8 mouse cellular contexts compared by ENCODE assay signal in the genomic region with DNA sequence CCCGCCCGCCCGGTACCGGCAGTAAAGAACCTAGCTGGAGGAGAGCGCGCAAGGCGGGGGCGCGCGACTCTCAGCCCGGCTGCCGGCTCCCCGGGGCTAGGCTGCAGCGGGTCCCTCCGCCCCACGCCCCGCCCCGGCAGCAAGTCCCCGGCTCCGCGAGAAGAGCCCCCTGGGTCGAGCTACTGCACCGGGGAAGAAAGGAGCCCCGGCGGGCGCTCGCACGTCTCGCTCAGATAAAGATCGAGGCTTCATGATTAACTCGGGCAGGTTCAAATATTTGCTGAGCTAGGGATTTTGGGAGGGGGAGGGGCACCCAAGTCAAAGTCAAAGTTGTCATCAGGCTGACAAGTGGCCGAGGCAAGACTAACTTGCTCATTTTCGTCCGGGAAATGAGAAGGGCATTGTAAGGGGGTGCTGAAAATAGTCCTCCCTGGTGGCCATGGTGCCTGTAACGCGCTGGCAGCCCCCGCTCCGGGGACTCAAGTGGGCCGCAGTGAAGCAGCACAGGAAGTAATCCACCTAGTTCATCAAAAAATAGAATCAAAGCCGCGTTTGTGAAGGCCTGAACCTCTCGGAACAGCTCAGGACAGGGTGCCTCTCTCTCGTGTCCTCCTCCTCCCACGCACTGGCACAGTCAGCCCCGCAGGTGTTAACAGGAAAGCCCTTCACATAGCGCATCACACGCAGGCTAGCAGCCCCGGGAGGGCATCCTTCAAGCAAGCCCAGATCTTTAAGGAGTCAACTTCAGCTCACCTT.
A peak's percentile ranks its signal among the peaks of the same experiment; 100 is the strongest.
DNase-seq lines count a peak whose midpoint lies in the region; ATAC-seq and TF ChIP-seq lines count a peak whose summit lies in the region.

No protein-coding gene starts in this region.

- peaks cover 74% of the 10 kb centered on the region for H3K4me1 ChIP-seq in embryonic facial prominence, embryonic 10.5 days
- H3K4me1 ChIP-seq in heart, embryonic 16.5 days (ENCODE audit: control insufficient read depth, insufficient read depth, low read length) = peaks cover 44% of the 10 kb centered on the region
- H3K4me1 ChIP-seq in liver, postnatal 0 days (ENCODE audit: insufficient read depth) = peaks cover 46% of the 10 kb centered on the region
- peaks cover 53% of the 10 kb centered on the region for H3K4me1 ChIP-seq in neural tube, embryonic 15.5 days

- WGBS in embryonic facial prominence, embryonic 10.5 days = under 1% methylated on average over 48 of the region's 48 CpGs
- WGBS in heart, embryonic 16.5 days = 3% methylated on average over 48 of the region's 48 CpGs
- 2% methylated on average over 48 of the region's 48 CpGs for WGBS in liver, postnatal 0 days (ENCODE audit: insufficient replicate concordance)
- 1% methylated on average over 45 of the region's 48 CpGs for WGBS in neural tube, embryonic 15.5 days

- DNase-seq in lung, adult 18-20 months = peak; percentile 40
- DNase-seq in lung, postnatal 25 days (ENCODE audit: low spot score) = no peak
- DNase-seq in embryonic facial prominence, embryonic 10.5 days (ENCODE audit: low spot score) = peak; percentile 77
- peak; percentile 87 to 88 for DNase-seq in kidney, postnatal 25 days
- DNase-seq in liver, postnatal 0 days = peak; percentile 74
- DNase-seq in testis, postnatal 10 days (ENCODE audit: low spot score) = peak; percentile 74

- peaks cover 6% of the 10 kb centered on the region; the same call in 1 of the 2 replicates for H3K27me3 ChIP-seq in embryonic facial prominence, embryonic 10.5 days (replicated peaks; ENCODE audit: low read depth, poor library complexity, severe bottlenecking)
- no peaks in the 10 kb centered on the region for H3K27me3 ChIP-seq in heart, embryonic 16.5 days (ENCODE audit: control insufficient read depth, insufficient read depth, low read length)
- no peaks in the 10 kb centered on the region for H3K27me3 ChIP-seq in liver, postnatal 0 days (ENCODE audit: insufficient read depth, low read length)
- no peaks in the 10 kb centered on the region for H3K27me3 ChIP-seq in neural tube, embryonic 15.5 days (replicated peaks)

- peak overlapping the region; percentile 64 for H3K4me2 ChIP-seq in heart, embryonic 16.5 days (ENCODE audit: low read depth, low read length)
- H3K4me2 ChIP-seq in liver, postnatal 0 days (ENCODE audit: low read depth, low read length) = peak overlapping the region; percentile 96
- H3K4me2 ChIP-seq in neural tube, embryonic 15.5 days = peak overlapping the region; percentile 94

- peak overlapping the region; percentile 68 for H3K9ac ChIP-seq in heart, embryonic 16.5 days (ENCODE audit: low read length)
- peak overlapping the region; percentile 85 for H3K9ac ChIP-seq in liver, postnatal 0 days (replicated peaks)
- H3K9ac ChIP-seq in neural tube, embryonic 15.5 days (replicated peaks) = peak overlapping the region; percentile 77

- H3K27ac ChIP-seq in embryonic facial prominence, embryonic 10.5 days (replicated peaks) = peak overlapping the region; percentile 81
- peak overlapping the region; percentile 66 for H3K27ac ChIP-seq in heart, embryonic 16.5 days (ENCODE audit: low read length)
- peak overlapping the region; percentile 83 for H3K27ac ChIP-seq in liver, postnatal 0 days (ENCODE audit: low read depth)
- peak overlapping the region; percentile 90 for H3K27ac ChIP-seq in neural tube, embryonic 15.5 days (replicated peaks)

- no peaks in the 10 kb centered on the region for H3K36me3 ChIP-seq in embryonic facial prominence, embryonic 10.5 days (replicated peaks)
- H3K36me3 ChIP-seq in heart, embryonic 16.5 days (ENCODE audit: control insufficient read depth, insufficient read depth) = no peaks in the 10 kb centered on the region
- H3K36me3 ChIP-seq in liver, postnatal 0 days (replicated peaks; ENCODE audit: insufficient read depth, low read length) = peaks cover 17% of the 10 kb centered on the region
- H3K36me3 ChIP-seq in neural tube, embryonic 15.5 days = no peaks in the 10 kb centered on the region; the same call in 1 of the 2 replicates

- peak; percentile 63 for ATAC-seq in heart, embryonic 16.5 days (replicated peaks; ENCODE audit: extremely low read depth, insufficient read depth, low FRiP score)
- peak; percentile 43 for ATAC-seq in liver, postnatal 0 days
- peak; percentile 19 for ATAC-seq in neural tube, embryonic 15.5 days (ENCODE audit: low FRiP score)

- TF ChIP-seq EP300 in liver, postnatal 0 days (IDR thresholded peaks at IDR 0.05; ENCODE audit: low read depth) = no peak

- H3K9me3 ChIP-seq in embryonic facial prominence, embryonic 10.5 days = no peaks in the 10 kb centered on the region
- H3K9me3 ChIP-seq in heart, embryonic 16.5 days (replicated peaks; ENCODE audit: control insufficient read depth, low read length) = no peaks in the 10 kb centered on the region
- no peaks in the 10 kb centered on the region for H3K9me3 ChIP-seq in liver, postnatal 0 days (ENCODE audit: low read length)
- H3K9me3 ChIP-seq in neural tube, embryonic 15.5 days (replicated peaks) = no peaks in the 10 kb centered on the region

- peak overlapping the region; percentile 75 for H3K4me3 ChIP-seq in embryonic facial prominence, embryonic 10.5 days
- peak overlapping the region; percentile 66 for H3K4me3 ChIP-seq in heart, embryonic 16.5 days (ENCODE audit: low read length)
- H3K4me3 ChIP-seq in liver, postnatal 0 days (ENCODE audit: low read depth, low read length) = peak overlapping the region; percentile 82
- peak overlapping the region; percentile 58 for H3K4me3 ChIP-seq in neural tube, embryonic 15.5 days (replicated peaks)

- TF ChIP-seq CTCF in liver, postnatal 0 days (IDR thresholded peaks at IDR 0.05; ENCODE audit: low read depth) = 0 out of 2 replicates have a peak, but pooled peaks have one; percentile 4
